Mouse (Mus musculus) layer of hippocampus, adult 9-10 months (tissue): Measurements from ENCODE around the gene Drc3.
A peak's percentile ranks its signal among the peaks of the same experiment; 100 is the strongest.

Experiments
- DNase-seq: peaks from one replicate; pipeline ENCODE4 v3.0.0; 2022; ENCODE audit warnings: low spot score

The Drc3 gene

GRCm38 (mm10) chr11:60338291-60338690 lies 14.8 kb upstream of the Drc3 start:
- DNase-seq: no peak

GRCm38 (mm10) chr11:60339361-60339760 lies 13.8 kb upstream of the Drc3 start:
- no peak for DNase-seq

- no peak for DNase-seq
Observed at GRCm38 (mm10) chr11:60345868-60346267, 7.3 kb upstream of the Drc3 start.

GRCm38 (mm10) chr11:60346537-60346936 lies 6.6 kb upstream of the Drc3 start:
- DNase-seq: no peak

- DNase-seq: no peak
Observed at GRCm38 (mm10) chr11:60351388-60351787, 1.7 kb upstream of the Drc3 start.

- DNase-seq: no peak
Observed at GRCm38 (mm10) chr11:60351925-60352371, 1.2 kb upstream of the Drc3 start.

- no peak for DNase-seq
Observed at GRCm38 (mm10) chr11:60355952-60356351, 2.8 kb downstream of the Drc3 start.

DNA sequence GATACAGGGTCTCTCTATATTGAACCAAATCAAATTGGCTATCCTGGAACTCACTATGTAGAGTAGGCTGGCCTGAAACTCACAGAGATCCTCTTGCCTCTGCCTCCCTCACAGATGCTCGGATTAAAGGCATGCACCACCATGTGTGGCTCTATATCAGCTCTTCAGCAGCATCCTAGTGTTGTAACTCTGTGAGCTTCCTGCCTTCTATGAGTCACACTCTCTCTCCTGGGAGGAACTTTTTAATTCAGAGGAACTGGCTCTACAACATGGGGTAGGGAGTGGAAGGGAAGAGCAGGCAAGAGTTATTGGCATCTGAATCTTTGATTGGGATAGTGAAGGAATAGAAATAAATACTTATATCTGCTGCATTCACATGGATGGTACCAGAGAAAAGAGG lies 4.0 kb downstream of the Drc3 start:
- DNase-seq: no peak

- no peak for DNase-seq
Observed at GRCm38 (mm10) chr11:60358548-60358947, 5.4 kb downstream of the Drc3 start.

DNA sequence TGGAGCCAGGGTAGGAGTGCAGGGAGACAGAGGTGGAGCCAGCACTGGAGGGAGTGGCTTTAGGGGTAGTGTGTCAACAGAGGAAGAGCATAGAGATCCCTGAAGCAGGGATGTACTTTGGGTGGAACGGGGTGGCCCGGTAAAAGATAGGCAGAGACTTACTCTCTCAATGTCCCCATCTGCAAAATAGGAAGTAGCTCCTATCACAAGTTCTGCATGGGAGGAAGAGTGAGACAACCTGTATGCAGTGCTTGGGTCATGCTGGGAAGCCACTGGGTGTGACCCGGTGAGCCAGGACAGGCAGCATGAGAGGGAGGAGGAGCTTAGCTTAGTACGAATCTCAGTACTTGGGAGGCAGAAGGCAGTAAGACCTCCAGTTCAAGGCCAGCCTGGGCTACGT lies 6.0 kb downstream of the Drc3 start:
- DNase-seq: no peak

- DNase-seq: no peak
Observed at GRCm38 (mm10) chr11:60359936-60360335, 6.8 kb downstream of the Drc3 start.

- DNase-seq: no peak
Observed at GRCm38 (mm10) chr11:60360631-60361201, 7.6 kb downstream of the Drc3 start.

DNA sequence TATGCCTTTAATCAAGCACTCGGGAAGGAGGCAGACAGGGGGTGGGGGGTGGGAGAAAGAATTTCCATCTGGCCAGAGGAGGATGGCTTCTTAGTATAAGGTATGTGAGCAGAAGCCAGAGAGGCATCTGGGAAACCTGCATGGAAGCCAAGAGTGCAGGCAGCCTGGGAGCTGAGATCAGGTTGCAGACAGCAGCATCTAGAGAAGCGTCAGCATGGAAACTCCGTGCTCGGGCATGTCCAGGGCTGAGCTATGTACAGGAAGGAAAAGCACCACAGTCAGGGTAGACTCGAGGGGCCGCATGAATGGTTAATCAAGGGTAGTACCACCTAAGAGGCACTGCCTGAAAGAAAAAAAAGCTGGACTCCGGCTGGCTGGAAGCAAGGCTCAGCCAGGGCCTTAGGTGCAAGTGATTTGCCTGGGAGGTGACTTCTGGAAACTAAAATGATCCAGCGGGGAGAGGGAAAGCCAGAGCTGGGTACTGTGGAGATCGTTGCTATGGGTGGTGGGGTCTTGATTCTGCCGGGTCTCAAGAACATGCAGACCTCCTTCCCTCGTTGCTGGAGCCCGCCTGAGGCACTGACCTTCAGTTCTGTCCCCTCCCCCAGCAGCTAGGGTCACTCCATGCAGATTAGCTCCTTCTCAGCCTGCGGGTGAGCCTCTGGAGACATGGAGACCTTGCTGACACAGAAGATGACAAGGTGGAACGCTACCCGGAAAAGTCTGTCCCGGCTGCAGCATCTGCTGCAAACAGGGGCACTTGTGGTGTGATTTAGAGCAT lies 13.3 kb downstream of the Drc3 start:
- DNase-seq: no peak

- DNase-seq: no peak
Observed at GRCm38 (mm10) chr11:60367256-60367655, 14.1 kb downstream of the Drc3 start.

DNA sequence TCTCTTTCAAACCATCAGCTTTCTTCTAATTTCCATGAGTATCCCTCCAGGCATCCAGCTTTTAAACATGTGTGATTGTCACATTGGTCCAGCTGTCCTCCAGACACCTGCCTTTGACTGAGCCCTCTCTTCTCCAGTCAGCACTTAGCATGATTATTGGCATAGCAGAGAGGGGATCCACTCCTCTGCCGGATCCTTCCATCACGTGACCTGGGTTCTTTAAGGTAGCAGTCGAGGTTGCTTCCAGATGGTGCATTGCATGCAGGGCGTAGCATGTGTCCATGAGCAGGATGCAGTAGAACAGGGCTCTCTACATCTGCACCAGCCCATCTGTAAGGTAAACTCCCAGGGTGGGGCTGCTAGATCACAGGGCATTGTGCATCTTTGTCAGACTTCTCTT lies 15.8 kb downstream of the Drc3 start:
- no peak for DNase-seq

- DNase-seq: no peak
Observed at GRCm38 (mm10) chr11:60369448-60369847, 16.3 kb downstream of the Drc3 start.

GRCm38 (mm10) chr11:60370431-60370830 lies 17.3 kb downstream of the Drc3 start:
- no peak for DNase-seq

DNA sequence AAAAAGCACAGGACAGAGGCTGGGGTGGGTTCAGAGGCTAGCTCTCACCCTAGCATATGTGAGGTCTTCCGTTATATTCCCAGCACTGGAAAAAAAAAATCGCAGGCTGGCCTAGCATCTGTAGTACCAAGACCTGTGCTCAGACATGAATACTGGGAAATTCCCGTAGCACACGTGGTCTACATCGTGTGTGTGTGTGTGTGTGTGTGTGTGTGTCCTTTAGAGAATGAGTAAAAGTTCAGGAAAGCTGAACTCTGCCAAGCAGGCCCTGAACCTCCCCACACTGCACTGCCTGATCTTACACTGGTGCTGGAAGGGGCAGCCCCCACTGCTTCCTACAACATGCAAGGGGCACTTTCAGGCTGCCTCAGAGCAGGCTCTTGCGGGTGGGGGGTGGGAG lies 21.4 kb downstream of the Drc3 start:
- no peak for DNase-seq

DNA sequence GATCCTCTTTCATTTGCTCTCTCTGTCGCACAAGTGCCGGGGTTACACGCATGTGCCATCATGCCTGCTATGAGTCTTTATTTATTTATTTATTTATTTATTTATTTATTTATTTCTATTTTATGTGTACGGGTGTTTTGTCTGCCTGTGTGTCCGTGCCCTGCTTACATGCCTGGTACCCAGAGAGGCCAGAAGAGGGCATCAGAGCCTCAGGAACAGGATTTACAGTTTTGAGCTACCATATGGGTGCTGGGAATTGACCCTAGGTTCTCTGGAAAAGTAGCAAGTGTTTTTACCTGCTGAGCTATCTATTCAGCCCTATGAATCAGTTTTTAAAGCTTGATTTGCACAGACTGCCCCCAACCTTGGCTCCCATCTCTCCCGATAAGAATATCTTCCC lies 30.4 kb downstream of the Drc3 start:
- no peak for DNase-seq

DNA sequence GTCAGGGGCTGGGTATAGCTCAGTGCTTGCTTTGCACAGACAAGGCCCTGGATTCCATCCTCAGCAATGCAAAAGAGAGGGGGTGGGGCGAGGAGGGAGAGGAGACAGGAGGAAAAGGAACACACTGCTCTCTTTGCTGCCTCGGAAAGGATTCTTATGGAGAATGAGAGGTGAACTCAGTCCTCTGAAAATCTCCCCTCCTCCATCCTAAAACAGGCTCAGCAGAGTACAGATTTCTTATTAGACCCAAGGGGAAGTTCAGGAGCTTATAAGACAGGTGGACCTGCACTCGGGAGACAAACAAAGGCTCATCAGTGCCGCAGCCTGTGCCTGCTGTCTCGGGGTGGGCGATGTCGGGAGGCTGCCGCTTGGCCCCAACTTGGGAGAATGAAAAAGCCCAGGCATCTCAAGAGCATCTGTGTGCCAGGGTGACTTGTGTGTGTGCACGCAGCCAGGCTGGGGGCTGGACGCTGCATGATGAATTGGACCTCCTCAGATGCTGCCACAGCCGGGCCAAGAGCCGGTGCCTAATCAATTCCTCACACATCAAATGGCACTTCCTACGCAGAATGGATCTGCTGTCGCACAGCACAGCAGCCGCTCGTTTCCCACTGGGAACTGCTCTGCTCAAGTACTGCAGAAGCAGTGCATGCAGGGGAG lies 31.8 kb downstream of the Drc3 start:
- DNase-seq: peak; percentile 44

- no peak for DNase-seq
Observed at GRCm38 (mm10) chr11:60385946-60386345, 32.8 kb downstream of the Drc3 start.

- no peak for DNase-seq
Observed at GRCm38 (mm10) chr11:60387944-60388343, 34.8 kb downstream of the Drc3 start.

- DNase-seq: no peak
Observed at GRCm38 (mm10) chr11:60391346-60391745, 38.2 kb downstream of the Drc3 start.
